Mouse (Mus musculus): ENCODE data around the gene Nr5a1. TPM values are rescaled to one million over a fixed set of nuclear protein-coding genes. Genes with fewer than 3 reads are reported as not detected.

The Nr5a1 gene
- polyA plus RNA-seq, 1 experiment, result not detected

DNA sequence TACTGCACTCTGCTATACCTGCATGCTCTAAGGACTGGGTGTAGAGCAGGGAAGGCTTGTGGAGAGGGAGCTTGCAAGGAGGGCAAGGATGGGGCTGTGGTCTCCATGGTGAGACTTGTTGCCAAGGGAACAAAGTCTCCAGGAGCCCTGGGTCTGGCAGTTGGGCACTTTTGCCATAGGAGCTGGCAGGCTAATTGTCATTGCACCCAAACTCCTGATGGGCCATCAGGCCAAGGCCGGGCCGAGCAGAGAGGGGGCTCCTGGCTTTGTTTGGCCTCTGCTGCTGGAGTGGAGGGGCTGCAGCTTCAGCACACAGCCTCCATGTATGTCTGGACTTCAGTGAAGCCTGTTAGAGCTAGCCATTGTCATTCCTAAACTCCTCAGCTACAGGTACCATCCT lies 6.3 kb upstream of the Nr5a1 start:
- H3K27me3 ChIP-seq (replicated peaks), result peaks cover 63% of the 10 kb centered on the region
- TF ChIP-seq FLI1 (IDR thresholded peaks at IDR 0.05; ENCODE audit: low read length) (no peak), GATA1 (IDR thresholded peaks at IDR 0.05; ENCODE audit: borderline replicate concordance, low read length) (no peak)
- H3K36me3 ChIP-seq (replicated peaks; ENCODE audit: low read length), result no peaks in the 10 kb centered on the region
- H3K4me3 ChIP-seq (replicated peaks), result no peak overlapping the region
- peaks cover 6% of the 10 kb centered on the region for H3K4me1 ChIP-seq
- no peaks in the 10 kb centered on the region for H3K9me3 ChIP-seq

DNA sequence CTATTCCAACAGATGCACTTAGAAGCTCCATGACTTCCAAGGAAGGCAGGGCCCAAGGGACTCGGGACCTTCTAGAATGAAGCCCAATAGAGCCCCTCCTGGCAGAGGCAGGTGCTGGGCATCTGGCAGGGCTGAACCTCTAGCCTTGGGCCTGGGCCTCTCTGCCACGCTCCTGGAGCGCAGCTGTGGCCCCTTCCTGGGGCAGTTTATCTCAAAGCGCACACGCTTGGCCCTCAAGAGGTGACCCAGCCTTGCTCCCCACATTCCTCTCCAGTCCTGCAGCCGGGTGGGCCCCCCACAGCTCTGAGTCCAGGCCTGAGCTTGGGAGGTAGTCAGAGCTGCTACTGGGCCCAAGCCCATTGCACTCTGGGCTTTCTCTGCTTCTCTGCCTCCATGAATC lies 5.0 kb upstream of the Nr5a1 start:
- H3K9me3 ChIP-seq, result no peaks in the 10 kb centered on the region
- H3K36me3 ChIP-seq (replicated peaks; ENCODE audit: low read length), result no peaks in the 10 kb centered on the region
- H3K4me3 ChIP-seq (replicated peaks), result no peak overlapping the region
- no peak for TF ChIP-seq GATA1 (IDR thresholded peaks at IDR 0.05; ENCODE audit: borderline replicate concordance, low read length)
- no peak for TF ChIP-seq FLI1 (IDR thresholded peaks at IDR 0.05; ENCODE audit: low read length)
- peaks cover 68% of the 10 kb centered on the region for H3K27me3 ChIP-seq (replicated peaks)
- peaks cover 6% of the 10 kb centered on the region for H3K4me1 ChIP-seq

DNA sequence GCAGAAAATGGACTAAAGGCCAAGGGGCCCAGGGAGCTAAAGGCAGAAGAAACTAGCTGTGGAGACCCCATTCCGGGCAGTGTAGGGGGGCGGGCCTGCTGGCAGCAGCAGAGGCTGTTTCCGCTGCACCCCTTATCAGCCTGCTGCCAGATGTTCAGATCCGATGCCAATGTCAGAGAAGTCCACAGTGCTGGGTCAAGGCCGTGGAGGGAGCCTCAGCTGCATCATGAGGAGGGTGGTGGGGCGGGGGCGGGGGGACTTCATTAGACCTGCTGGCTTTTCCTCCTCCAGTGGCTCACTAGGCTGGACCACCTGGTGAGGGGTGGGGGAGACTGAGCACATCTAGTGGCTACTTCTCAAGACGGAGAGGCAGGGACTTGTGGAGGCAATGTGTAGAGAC lies 4.3 kb upstream of the Nr5a1 start:
- H3K27me3 ChIP-seq (replicated peaks), result peaks cover 71% of the 10 kb centered on the region
- H3K4me1 ChIP-seq, result peaks cover 6% of the 10 kb centered on the region
- no peaks in the 10 kb centered on the region for H3K9me3 ChIP-seq
- H3K36me3 ChIP-seq (replicated peaks; ENCODE audit: low read length), result no peaks in the 10 kb centered on the region
- no peak overlapping the region for H3K4me3 ChIP-seq (replicated peaks)
- TF ChIP-seq FLI1 (IDR thresholded peaks at IDR 0.05; ENCODE audit: low read length) (no peak), GATA1 (IDR thresholded peaks at IDR 0.05; ENCODE audit: borderline replicate concordance, low read length) (no peak)

DNA sequence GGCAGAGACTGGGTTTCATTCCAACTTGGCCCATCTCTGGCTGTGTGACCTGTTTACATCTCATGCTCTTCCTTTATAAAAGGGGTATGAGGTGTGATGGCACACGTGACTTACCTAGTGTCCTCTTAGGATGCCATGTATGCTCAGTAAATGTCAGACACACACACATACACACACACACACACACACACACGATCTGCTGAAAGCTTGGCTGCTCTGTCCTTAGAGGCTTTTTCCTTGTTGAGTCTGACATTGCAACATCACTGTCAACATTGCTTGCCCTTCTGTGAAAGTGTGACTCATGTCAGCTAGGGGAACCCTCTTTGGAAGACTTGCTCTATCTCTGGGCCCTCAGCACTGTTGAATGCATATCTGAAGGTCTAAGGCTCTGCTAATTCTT lies 3.1 kb upstream of the Nr5a1 start:
- H3K4me1 ChIP-seq, result peaks cover 6% of the 10 kb centered on the region
- peaks cover 76% of the 10 kb centered on the region for H3K27me3 ChIP-seq (replicated peaks)
- no peak overlapping the region for H3K4me3 ChIP-seq (replicated peaks)
- no peaks in the 10 kb centered on the region for H3K36me3 ChIP-seq (replicated peaks; ENCODE audit: low read length)
- TF ChIP-seq GATA1 (IDR thresholded peaks at IDR 0.05; ENCODE audit: borderline replicate concordance, low read length) (no peak), FLI1 (IDR thresholded peaks at IDR 0.05; ENCODE audit: low read length) (no peak)
- no peaks in the 10 kb centered on the region for H3K9me3 ChIP-seq

DNA sequence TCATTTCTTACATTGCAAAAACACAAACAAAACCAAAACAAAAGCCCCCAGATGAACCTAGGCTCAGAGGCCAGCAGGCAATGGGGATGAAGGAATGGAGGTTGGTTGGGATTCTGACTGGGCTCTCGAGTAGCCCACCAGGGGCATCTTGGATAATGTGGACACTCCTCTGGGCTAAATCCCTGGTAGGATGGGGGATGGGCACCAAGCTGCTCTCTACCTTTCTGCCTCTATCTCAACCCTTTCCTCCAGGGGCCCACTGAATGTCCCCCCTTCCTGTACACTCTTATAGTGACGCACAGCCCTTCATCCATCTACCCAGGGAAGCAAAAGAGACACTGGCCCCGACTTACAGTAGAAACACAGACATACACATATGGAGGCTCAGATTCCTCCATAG lies 746 bp downstream of the Nr5a1 start:
- Histone ChIP-seq H3K36me3 (replicated peaks; ENCODE audit: low read length) (no peaks in the 10 kb centered on the region), H3K4me3 (replicated peaks) (no peak overlapping the region), H3K27me3 (replicated peaks) (peaks cover 89% of the 10 kb centered on the region), H3K4me1 (peaks cover 18% of the 10 kb centered on the region), H3K9me3 (no peaks in the 10 kb centered on the region)
- TF ChIP-seq GATA1 (IDR thresholded peaks at IDR 0.05; ENCODE audit: borderline replicate concordance, low read length) (no peak), FLI1 (IDR thresholded peaks at IDR 0.05; ENCODE audit: low read length) (no peak)

DNA sequence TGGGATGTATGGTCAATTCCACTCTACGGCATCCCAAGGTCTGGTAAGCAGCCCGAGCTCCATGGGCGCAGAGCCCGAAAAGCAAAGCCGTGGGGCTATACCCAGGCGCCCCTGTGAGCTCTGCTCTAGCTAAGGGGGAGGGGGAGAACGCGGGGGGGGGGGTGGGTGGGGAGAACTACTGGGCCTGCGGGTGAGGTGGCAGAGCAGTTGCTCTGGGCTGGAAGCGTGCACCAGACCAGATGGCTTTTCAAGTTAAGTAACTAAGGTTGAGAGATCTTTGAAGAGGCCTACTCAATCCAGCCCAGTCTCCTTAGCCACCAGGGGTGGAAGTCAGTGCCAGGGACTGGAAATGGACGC lies 1.6 kb downstream of the Nr5a1 start:
- no peaks in the 10 kb centered on the region for H3K36me3 ChIP-seq (replicated peaks; ENCODE audit: low read length)
- H3K4me1 ChIP-seq, result peaks cover 16% of the 10 kb centered on the region
- no peak overlapping the region for H3K4me3 ChIP-seq (replicated peaks)
- TF ChIP-seq GATA1 (IDR thresholded peaks at IDR 0.05; ENCODE audit: borderline replicate concordance, low read length) (no peak), FLI1 (IDR thresholded peaks at IDR 0.05; ENCODE audit: low read length) (no peak)
- H3K9me3 ChIP-seq, result no peaks in the 10 kb centered on the region
- peaks cover 90% of the 10 kb centered on the region for H3K27me3 ChIP-seq (replicated peaks)

DNA sequence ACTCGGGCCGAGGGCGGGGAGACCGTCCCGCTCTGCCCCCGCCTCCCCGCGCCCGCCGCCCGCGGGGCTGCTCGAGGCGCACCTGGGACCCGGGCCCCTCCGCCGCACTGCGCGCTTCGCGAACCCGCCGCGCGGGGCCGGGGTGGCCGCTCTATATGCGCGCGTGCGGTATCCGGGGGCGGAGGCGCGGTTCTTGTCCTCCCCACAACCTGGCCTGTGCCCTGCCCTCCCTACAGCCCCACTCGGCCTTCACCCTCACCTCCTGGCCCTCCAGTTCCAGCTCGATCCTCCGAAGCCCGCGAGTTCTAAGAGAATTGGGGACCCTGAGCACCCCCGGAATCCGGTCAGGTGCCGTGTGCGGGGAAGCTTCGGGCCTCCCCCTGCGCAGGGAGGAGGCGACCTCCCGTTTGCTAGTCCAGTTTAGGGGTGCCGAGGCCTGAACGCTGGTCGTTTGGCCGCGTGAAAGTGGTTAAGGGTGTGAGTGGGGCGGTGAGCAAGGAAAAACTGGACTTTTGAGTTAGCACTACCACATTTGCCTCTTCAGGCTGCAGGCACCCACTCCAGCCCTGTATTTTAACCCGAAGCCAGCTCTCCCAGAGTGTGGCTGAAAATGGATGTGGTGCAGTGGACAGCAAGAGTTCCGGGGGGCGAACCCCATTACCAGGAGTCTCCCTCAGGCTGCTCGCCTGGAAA lies 2.1 kb downstream of the Nr5a1 start:
- H3K4me1 ChIP-seq, result peaks cover 16% of the 10 kb centered on the region
- no peaks in the 10 kb centered on the region for H3K9me3 ChIP-seq
- no peak overlapping the region for H3K4me3 ChIP-seq (replicated peaks)
- no peak for TF ChIP-seq GATA1 (IDR thresholded peaks at IDR 0.05; ENCODE audit: borderline replicate concordance, low read length)
- no peak for TF ChIP-seq FLI1 (IDR thresholded peaks at IDR 0.05; ENCODE audit: low read length)
- H3K36me3 ChIP-seq (replicated peaks; ENCODE audit: low read length), result no peaks in the 10 kb centered on the region
- H3K27me3 ChIP-seq (replicated peaks), result peaks cover 89% of the 10 kb centered on the region

DNA sequence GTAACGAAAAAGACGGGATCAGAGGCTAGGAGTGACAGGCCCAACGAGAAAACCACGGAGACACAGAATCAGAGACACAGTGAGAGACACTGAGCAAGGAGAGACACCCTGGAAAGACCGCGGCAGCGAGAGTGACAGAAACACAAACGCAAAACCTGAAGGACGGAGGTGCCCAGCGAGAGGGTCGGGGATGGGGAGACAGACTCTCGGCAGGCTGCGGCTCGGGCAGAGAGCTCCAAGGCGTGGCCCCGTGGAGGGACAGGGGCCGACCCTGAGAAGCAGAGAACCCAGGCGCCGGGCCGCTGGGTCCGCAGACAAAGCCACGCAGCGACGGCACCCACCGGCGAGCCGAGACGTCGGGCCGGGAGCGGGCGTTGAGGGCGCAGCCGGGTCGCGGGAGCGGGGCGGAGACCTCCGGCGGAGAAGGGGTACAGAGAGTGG lies 2.9 kb downstream of the Nr5a1 start:
- H3K36me3 ChIP-seq (replicated peaks; ENCODE audit: low read length), result no peaks in the 10 kb centered on the region
- no peaks in the 10 kb centered on the region for H3K9me3 ChIP-seq
- H3K4me3 ChIP-seq (replicated peaks), result no peak overlapping the region
- peaks cover 16% of the 10 kb centered on the region for H3K4me1 ChIP-seq
- TF ChIP-seq FLI1 (IDR thresholded peaks at IDR 0.05; ENCODE audit: low read length) (no peak), GATA1 (IDR thresholded peaks at IDR 0.05; ENCODE audit: borderline replicate concordance, low read length) (no peak)
- peaks cover 93% of the 10 kb centered on the region for H3K27me3 ChIP-seq (replicated peaks)

DNA sequence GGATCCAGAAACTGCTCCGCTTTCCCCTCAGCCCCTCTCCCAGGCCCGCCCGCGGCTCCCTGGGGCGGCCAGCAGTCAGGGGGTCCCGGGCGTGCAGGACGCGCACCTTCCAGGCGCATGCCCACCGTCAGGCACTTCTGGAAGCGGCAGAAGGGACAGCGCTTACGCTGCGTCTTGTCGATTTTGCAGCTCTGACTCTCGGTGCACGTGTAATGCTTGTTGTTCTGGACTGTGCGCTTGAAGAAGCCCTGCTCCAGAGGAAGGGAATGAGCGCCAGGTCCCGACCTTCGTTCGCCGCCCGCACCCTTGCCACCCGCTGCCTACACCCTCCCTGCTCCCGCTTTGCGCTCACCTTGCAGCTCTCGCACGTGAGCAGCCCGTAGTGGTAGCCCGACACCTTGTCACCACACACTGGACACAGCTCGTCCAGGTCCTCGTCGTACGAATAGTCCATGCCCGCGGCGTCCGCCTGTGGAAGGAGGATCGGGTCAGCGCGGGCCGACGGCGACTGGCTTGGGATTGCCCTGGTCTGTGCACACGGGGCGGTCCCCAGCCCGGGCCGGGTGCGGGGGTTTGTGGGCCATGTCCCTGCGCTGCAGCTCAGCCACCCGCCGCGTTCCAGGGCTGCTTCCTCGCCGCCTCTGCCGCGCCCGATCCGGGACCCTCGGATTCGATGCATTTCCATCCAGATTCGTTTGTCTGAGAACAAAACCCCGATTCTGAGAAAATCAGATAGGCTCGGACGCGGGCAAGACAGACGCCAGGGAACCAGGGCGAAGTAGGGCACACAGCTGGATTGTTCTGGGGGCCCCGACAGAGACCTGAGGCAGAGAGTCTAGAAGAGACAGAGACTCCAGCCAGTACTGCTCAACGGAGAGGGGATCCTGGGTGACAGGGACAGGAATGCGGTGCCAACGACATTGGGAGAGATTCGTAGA lies 3.8 kb downstream of the Nr5a1 start:
- H3K27me3 ChIP-seq (replicated peaks), result peaks cover 95% of the 10 kb centered on the region
- no peak for TF ChIP-seq GATA1 (IDR thresholded peaks at IDR 0.05; ENCODE audit: borderline replicate concordance, low read length)
- no peak for TF ChIP-seq FLI1 (IDR thresholded peaks at IDR 0.05; ENCODE audit: low read length)
- H3K4me1 ChIP-seq, result peaks cover 16% of the 10 kb centered on the region
- no peaks in the 10 kb centered on the region for H3K36me3 ChIP-seq (replicated peaks; ENCODE audit: low read length)
- H3K9me3 ChIP-seq, result no peaks in the 10 kb centered on the region
- H3K4me3 ChIP-seq (replicated peaks), result peak overlapping the region; percentile 74
